Mouse (Mus musculus) megakaryocyte, embryonic 14.5 days (primary cell): Measurements from ENCODE around the gene Jag2.

ENCODE experiments used
- FLI1 ChIP-seq: IDR thresholded peaks from 2 replicates; pipeline ENCODE4 v1.6.1; 2012; ENCODE audit warnings: low read length, inconsistent platforms, mixed read lengths
- GATA1 ChIP-seq: IDR thresholded peaks from 3 replicates; pipeline ENCODE4 v1.6.1; 2012; ENCODE audit warnings: mixed read lengths, low read length, inconsistent platforms, borderline replicate concordance

GRCm38 (mm10) chr12:112898960-112899359 is 30.6 kb downstream of the Jag2 start:
- TF ChIP-seq GATA1 (no peak), FLI1 (no peak)
